Mouse (Mus musculus) bone marrow, adult 2 months (tissue): Measurements from ENCODE around the gene AC134908.4.

Experiments
- CTCF ChIP-seq: fragments of 200-500 bp; IDR thresholded peaks from 2 replicates; pipeline ENCODE4 v1.5.1; 2011; ENCODE audit warnings: low read length, control low read depth; ENCODE audit not compliant: control insufficient read depth, insufficient read depth
- POLR2A ChIP-seq: fragments of 200-500 bp; IDR thresholded peaks from 2 replicates; pipeline ENCODE4 v1.6.1; 2011; ENCODE audit warnings: low read depth, mild to moderate bottlenecking, control low read depth, low read length, borderline replicate concordance; ENCODE audit not compliant: control insufficient read depth

DNA sequence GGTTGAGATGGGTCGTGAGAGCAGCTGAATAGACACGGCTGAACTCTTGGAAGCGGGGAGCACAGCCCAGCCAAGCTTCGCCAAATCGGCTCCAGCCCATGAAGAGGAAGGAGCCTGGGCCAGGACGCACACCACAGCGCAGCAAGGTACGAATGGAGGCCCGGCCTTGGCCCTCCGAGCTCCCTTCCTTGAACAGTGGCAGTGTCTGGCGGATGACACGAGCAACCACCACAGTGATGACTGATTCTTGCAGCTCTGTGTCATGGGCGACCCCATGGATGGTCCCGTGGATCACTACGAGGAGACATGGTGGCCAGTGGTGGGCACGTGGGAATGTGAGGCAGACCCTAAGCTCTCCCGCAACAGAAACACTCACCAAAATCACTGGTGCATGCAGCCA lies 461 bp downstream of the AC134908.4 start:
- TF ChIP-seq CTCF: no peak
- TF ChIP-seq POLR2A: peak; percentile 15; the same call in 1 of the 2 replicates
